Mouse (Mus musculus) thymus, postnatal 0 days (tissue): Measurements from ENCODE around the gene Chd3. TPM values are rescaled to one million over a fixed set of nuclear protein-coding genes. Genes with fewer than 3 reads are reported as not detected.

Experiments used
- DNase-seq: peaks from one replicate; pipeline ENCODE4 v3.0.0-alpha.2; 2015; ENCODE audit warnings: low spot score
- polyA plus RNA-seq: library from polyadenylated mRNA; unstranded; fragments of >200 nt; fragmentation: Nextera tagmentation; extraction: Ambion mirVana; gene quantifications from 2 replicates; pipeline ENCODE4 v1.2.1, GENCODE M21; 2015

The Chd3 gene
- polyA plus RNA-seq, 1 experiment from 2014 or later = 13.2 TPM

DNA sequence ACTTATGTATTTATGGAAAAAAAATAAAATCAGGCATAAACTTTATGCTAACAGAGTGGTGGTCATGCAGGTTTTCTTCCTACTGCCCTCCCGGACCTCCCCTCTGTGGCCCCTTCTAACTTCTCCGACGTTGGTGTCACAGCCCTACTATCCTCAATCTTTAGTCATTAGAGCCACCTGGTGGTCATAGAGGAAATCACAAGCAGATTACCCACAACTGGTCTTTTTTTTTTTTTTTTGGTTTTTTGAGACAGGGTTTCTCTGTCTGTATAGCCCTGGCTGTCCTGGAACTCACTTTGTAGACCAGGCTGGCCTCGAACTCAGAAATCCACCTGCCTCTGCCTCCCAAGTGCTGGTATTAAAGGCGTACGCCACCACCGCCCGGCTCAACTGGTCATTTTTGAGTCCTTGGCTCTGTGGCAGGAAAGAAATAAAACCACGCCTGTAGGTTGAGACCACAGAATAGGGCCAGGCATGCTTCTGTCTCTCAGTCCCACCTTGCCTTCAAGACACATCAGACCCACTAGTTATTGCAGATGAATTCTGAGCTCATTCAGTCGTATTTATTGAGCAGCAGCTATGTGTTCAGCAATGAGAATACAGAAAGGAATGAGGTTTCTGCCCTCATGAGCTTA lies 21.3 kb upstream of the Chd3 start:
- peak; percentile 77 for DNase-seq

DNA sequence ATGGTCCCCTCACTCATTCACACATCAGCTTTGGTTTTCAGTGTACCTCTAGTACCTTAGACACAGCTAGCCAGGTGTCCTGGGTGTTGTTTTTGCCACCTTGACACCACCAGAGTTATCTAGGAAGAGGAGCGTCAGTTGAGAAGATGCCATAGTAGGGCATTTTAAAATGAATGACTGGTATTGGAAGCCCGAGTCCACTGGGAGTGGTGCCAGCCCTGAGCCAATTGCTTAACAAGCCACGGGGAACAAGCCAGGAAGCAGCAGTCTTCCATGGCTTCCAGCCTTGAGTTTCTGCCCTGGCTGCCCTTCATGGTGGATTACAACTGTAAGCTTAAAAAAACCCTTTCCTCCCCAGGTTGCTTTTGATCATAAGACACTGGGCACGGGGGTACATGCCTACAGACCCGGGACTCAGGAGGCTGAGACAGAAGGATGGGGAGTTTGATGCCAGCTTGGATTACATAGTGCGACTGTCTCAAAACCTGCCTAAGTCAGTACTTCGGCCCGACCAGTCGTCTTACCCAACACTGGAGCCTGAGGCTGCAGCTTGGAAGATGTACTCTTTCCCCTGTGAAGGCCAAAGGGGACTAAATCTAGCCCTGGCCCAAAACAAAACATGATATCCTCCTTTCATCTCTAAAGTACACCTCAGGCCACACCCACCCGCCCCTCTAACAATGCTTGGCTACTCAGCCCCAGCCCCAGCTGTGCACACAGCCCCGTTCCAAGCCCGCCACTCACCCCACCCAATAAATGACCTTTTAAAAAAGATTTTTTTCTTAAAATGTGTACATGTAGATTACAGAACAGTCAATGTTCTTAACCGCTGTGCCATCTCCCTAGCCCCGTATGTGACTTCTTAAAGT lies 20.6 kb upstream of the Chd3 start:
- DNase-seq = no peak

- DNase-seq = no peak
Observed at GRCm38 (mm10) chr11:69388680-69389079, 19.5 kb upstream of the Chd3 start.

- no peak for DNase-seq
Observed at GRCm38 (mm10) chr11:69386758-69387157, 17.6 kb upstream of the Chd3 start.

GRCm38 (mm10) chr11:69384979-69385378 lies 15.8 kb upstream of the Chd3 start:
- no peak for DNase-seq

DNA sequence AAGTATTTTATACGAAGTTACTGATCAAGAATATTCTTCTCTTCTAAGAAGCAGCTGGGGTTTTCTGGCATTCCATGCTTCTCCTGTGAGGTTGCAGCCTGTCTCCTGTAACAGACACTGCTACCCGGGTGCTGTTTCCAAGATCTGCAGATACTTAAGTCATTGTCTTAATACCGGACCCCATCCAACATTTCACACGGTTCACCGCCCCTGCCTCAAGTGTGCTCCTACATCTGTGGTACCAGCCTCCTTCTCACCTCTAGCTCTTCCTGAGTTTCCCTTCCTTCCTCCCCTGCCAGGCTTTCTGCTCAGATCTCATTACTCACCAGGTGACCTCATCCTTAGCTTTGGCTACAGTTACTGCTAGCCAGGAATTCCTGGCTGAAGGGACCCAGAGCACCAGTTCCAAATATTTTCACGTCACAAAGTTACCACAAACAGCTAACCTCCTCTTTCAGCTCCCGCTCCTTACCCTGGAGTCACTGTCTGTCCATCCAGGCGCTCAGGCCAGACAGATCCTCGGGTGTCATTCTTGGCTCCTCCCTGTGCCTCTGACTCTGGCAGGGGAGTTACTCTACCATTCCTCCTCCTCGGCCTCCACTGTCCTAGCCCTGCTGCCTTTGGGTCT lies 13.4 kb upstream of the Chd3 start:
- no peak for DNase-seq

DNA sequence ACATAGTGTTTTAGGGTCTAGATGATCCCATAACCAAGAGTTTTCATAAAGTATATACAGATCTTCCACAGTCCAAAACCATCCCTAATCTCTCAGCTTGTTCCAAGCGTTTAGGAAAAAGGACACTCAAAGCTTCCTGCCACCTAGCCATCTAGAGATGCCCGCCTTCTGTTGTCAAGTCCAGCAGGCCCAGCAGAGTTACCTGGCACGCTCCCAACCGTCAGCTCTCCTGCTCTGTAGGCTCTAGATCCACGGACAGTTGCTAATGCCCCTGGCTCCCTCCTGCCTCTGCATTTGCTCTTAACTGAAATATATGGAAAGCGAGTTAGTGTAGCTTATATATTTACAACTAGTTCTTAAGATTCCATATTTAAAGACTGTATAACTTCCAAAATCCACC lies 12.2 kb upstream of the Chd3 start:
- DNase-seq = no peak

DNA sequence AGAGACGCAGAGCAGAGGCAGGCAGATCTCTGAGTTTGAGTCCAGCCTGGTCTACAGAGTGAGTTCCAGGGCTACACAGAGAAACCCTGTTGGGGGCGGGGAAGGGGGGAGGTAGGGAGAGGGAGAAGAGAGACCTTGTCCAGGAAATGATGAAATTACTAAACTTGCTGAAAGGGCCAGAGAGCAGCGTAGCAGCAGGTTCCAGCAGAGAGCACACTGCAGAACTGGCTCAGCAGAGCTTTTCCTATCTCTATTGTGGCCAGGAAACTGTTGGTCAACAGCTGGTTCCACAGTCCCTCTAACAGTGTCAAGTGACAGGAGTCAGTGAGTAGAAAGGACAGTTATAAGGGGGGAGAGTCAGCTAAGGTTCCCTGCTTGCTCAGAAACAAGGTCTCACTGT lies 10.4 kb upstream of the Chd3 start:
- DNase-seq = no peak

DNA sequence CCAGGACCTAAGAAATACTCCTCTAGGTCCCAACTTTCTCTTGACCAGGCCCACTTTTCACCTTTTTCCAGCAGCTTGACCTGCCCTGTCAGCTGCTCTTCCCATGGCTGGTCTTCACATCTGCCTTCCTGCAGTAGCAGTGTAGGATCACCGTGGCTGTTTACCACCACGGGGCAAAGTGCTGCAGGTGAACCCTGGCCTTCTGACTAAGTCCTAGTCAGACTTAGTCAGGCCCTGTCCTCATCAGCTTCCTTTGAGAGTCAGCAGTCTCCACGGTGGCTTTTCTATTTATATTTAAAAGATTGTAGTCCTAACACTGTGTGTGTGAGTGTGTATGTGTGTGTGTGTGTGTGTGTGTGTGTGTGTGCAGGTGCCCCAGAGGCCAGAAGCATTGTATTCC lies 8.6 kb upstream of the Chd3 start:
- DNase-seq = no peak

GRCm38 (mm10) chr11:69375646-69376045 lies 6.4 kb upstream of the Chd3 start:
- no peak for DNase-seq

DNA sequence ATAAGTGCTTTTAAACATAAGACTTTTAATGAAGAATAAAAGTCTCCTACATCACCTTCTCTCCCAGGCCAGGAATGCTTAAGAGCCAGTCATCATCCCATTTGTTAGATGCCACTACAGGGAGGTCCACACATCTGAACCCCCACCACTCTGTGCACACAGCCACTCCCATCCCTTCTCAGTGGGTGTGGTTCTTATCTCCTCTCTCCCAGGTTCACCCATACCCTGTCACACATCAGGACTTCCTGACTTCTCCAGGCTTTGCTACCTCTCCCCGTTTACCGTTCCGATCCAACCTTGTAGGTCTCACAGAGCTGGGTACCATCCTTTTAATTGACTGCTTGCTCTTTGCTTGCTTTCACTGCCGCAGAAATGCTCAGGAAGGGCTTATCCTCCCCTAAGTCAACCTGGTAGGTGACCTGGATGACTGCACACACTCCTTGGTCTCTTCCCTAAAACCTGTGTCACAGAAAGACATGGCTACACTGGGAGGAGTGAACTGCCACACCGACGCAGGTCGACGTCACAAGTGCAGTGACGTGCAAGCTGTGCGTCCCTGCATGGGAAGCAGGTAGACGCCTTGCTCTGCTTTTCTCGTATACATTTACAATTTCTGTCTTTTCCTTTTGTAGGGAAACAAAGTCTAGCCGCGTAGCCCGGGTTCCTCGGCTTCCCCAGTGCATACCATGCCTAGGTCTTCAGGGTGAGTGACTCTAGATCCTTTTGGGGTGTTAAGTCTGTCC lies 4.2 kb upstream of the Chd3 start:
- DNase-seq = no peak

GRCm38 (mm10) chr11:69372780-69373170 lies 3.6 kb upstream of the Chd3 start:
- DNase-seq = no peak

- DNase-seq = no peak
Observed at GRCm38 (mm10) chr11:69372056-69372779, 3.0 kb upstream of the Chd3 start.

DNA sequence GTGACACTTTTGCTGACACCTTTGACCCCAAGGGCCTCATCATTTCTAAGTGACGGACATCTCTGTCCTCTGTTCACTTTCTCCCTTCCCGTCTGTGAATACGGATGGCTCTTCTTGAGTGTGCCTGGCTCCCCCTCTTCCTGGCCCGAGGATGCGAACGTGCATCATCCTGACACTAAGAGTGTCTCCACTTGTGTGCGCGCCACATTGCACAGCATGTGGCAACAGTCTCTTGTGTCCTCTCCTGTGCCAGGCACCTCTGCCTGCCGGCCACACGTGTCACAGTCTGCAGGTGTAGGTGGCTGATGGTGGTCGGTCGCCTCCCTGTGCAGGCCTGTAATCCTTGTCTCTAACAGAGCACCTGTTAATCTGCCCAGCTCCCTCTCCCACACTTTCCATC lies 2.4 kb upstream of the Chd3 start:
- DNase-seq = no peak

DNA sequence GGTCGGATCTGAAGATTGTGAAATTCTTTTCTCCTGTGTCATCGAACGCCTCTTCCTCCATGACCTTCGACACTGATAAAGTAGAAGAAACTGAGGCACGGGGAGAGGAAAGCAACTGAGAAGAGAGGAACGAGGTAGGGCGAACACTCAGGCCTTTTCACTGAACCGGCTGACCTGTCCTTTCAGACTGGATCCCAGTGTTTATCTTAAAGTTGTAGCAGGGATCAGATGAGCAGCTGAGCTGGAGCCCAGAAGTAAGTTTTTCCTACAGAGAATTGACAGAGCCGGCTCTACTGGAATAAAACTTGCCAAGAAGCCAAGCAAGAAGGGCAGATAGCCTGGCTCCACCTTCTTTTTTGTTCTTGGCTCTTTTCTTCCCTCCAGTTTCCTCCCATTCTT lies 1.6 kb upstream of the Chd3 start:
- no peak for DNase-seq

DNA sequence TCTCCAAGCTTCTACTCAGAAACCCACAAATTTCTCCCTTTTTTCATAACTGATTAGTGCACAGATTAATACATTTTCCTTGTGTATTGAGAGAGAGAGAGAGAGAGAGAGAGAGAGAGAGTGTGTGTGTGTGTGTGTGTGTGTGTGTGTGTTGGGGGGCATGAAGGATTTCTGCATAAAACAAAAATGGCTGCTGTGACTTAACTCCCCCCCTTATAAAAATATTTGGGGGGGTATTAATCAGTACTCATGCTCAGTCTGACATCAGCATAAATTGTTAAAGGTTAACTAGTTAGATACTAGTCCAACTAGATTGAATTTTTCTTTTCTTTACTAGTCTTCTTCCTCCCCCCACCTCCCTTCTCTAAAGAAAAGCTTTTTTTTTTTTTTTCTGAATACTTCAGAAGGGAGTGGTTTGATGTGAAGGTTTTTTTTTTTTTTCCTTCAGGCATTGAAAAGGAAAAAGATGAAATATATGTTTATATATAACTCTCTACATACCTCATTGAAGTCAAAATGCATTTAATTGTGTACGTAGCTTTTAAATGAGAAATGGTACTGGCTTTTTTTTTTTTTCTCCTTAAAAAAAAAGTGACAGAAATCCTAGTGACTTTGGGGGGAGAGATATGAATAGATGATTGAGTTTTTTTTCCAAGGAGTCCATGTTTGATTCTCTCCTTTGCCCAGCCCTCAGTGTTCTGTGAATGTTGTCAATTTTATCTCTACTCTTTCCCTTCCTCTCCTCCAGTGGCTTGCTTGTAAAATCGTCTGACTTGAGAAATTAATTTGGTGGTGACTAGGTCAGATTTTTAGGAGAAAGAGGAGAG lies 997 bp upstream of the Chd3 start:
- DNase-seq = no peak

- DNase-seq = peak; percentile 25
Observed at GRCm38 (mm10) chr11:69368356-69369214, 621 bp downstream of the Chd3 start.

DNA sequence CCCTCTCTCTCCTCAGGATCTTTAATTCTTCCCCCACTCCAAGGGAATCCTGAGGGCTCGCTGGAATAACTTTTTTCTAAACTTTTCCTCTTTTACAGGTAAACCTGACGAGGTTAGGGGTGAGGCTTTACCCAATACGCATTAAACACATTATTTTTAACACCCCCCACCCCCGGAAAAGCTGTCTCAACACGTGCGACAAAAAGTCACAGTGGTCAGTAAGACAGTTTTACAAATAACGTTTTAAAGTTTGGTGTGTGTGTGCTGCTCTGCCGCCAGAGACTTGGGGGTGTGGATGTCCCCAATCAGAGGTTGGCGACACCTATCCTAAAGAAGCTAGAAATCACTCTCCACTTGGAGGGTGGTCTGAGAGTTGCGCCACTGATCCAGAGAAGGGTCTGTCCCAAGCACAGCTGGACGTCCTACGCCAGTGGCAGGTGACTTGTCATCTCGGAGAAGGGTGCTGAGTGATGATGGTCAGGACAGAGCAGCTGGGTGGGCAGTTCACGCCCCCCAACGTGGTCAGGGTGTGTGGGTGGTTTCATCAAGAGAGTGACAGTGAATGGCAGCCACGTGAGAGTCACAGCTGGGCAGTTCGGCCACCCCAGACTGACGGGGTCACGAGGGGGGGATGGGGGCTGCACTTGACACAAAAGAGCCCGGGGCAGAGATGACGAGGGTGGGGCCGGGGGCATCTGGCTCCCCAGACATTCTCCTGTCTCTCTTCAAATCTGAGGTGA lies 1.4 kb downstream of the Chd3 start:
- DNase-seq = no peak
